Mouse (Mus musculus): ENCODE measurements around the gene Trp53i13.

The Trp53i13 gene

GRCm38 (mm10) chr11:77463101-77463445 is 52.7 kb downstream of the Trp53i13 start:
- in situ Hi-C loops (cut with MboI, MseI) = no loop called here

- in situ Hi-C loops (cut with MboI, MseI) = no loop called here
Observed at GRCm38 (mm10) chr11:77462283-77463100, 53.3 kb downstream of the Trp53i13 start, which contains the start of gene Coro6. Coro6 (plus strand) TSS chr11:77462411.

GRCm38 (mm10) chr11:77461856-77462255 is 53.9 kb downstream of the Trp53i13 start:
- in situ Hi-C loops (cut with MboI, MseI) = no loop called here
